Mouse (Mus musculus) liver, adult (tissue): ENCODE data around the gene Baz2b.

ENCODE experiments used
- GATA4 ChIP-seq: IDR thresholded peaks from 2 replicates; pipeline ENCODE4 v1.6.1; 2014; ENCODE audit warnings: mild to moderate bottlenecking, low read length; ENCODE audit not compliant: insufficient replicate concordance

Gene Baz2b

GRCm38 (mm10) chr2:60209703-60210651, at the start of gene Baz2b, which contains the start of gene March7:
Baz2b (minus strand) TSS chr2:60209839.
March7 (plus strand) TSS chr2:60209887.
- no peak for TF ChIP-seq GATA4

GRCm38 (mm10) chr2:60259186-60259585, 49.5 kb upstream of the Baz2b start:
- TF ChIP-seq GATA4: no peak

- TF ChIP-seq GATA4: no peak
These were observed 47.1 kb upstream of the Baz2b start for GRCm38 (mm10) chr2:60256751-60257150.

- TF ChIP-seq GATA4: no peak
These were observed 43.9 kb upstream of the Baz2b start for GRCm38 (mm10) chr2:60253506-60253905.

GRCm38 (mm10) chr2:60252782-60253181, 43.1 kb upstream of the Baz2b start:
- TF ChIP-seq GATA4: no peak

GRCm38 (mm10) chr2:60234506-60234905, 24.9 kb upstream of the Baz2b start:
- TF ChIP-seq GATA4: no peak

GRCm38 (mm10) chr2:60233147-60233546, 23.5 kb upstream of the Baz2b start:
- TF ChIP-seq GATA4: no peak

GRCm38 (mm10) chr2:60230361-60230760, 20.7 kb upstream of the Baz2b start:
- TF ChIP-seq GATA4: no peak

- no peak for TF ChIP-seq GATA4
These were observed 18.8 kb upstream of the Baz2b start for GRCm38 (mm10) chr2:60228470-60228869.

GRCm38 (mm10) chr2:60223489-60223888, 13.8 kb upstream of the Baz2b start:
- TF ChIP-seq GATA4: no peak

GRCm38 (mm10) chr2:60221954-60222353, 12.3 kb upstream of the Baz2b start:
- no peak for TF ChIP-seq GATA4

GRCm38 (mm10) chr2:60221236-60221635, 11.6 kb upstream of the Baz2b start:
- no peak for TF ChIP-seq GATA4

GRCm38 (mm10) chr2:60217620-60218019, 8.0 kb upstream of the Baz2b start:
- TF ChIP-seq GATA4: no peak

GRCm38 (mm10) chr2:60216547-60217153, 7.0 kb upstream of the Baz2b start:
- TF ChIP-seq GATA4: no peak

- no peak for TF ChIP-seq GATA4
These were observed 5.0 kb upstream of the Baz2b start for GRCm38 (mm10) chr2:60214683-60215082.

GRCm38 (mm10) chr2:60212488-60212887, 2.8 kb upstream of the Baz2b start:
- no peak for TF ChIP-seq GATA4
